Mouse (Mus musculus) bone marrow macrophage, adult 2 months (primary cell): ENCODE data around the gene Ms4a3.

Source experiments
- CTCF ChIP-seq: IDR thresholded peaks from 2 replicates; pipeline ENCODE4 v1.5.1; 2012; ENCODE audit warnings: low read depth, mild to moderate bottlenecking, low read length, moderate library complexity
- POLR2A ChIP-seq: IDR thresholded peaks from 2 replicates; pipeline ENCODE4 v1.6.1; 2012; ENCODE audit warnings: mild to moderate bottlenecking, low read depth, low read length, borderline replicate concordance

DNA sequence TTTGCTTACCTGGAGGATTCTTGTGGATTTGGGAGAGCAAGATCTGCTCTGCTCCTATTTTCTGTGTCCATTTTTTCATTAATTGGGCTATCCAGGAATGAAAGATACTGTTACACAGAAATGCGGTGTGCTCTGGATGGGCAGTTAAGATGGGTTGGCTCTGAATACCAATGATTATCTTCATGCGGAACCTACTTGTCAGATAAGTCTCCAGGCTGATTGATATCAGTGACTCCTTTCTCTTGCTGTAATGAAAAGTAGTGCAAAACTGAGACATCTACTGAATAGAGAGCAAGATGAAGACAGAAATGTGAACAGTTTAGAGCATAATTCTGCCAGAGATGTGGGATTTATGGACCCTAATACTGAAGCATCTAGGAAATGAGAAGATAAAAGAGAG lies 17.1 kb downstream of the Ms4a3 start, which contains the start of gene Ms4a2:
- TF ChIP-seq CTCF (no peak), POLR2A (no peak)
